Mouse (Mus musculus): ENCODE measurements around the gene Chd3. TPM values are rescaled to one million over a fixed set of nuclear protein-coding genes. Genes with fewer than 3 reads are reported as not detected.
A peak's percentile ranks its signal among the peaks of the same experiment; 100 is the strongest.

Gene Chd3
- total and polyA plus RNA-seq, 2 experiments from 2014 or later, result 74.7 to 381 TPM

- Histone ChIP-seq H3K9ac (no peak overlapping the region), H3K27me3 (ENCODE audit: insufficient read depth, low read length) (no peaks in the 10 kb centered on the region), H3K4me2 (ENCODE audit: low read depth) (no peak overlapping the region), H3K27ac (ENCODE audit: low read depth, low read length) (no peak overlapping the region), H3K4me1 (ENCODE audit: insufficient read depth) (no peaks in the 10 kb centered on the region), H3K9me3 (ENCODE audit: low read length) (no peaks in the 10 kb centered on the region), H3K36me3 (ENCODE audit: insufficient read depth) (no peaks in the 10 kb centered on the region), H3K4me3 (ENCODE audit: low read depth, low read length) (no peak overlapping the region)
- 78% methylated on average over 7 of the region's 7 CpGs for WGBS
- ATAC-seq (peak; percentile 38; the same call in 1 of the 2 replicates), DNase-seq (no peak)
- TF ChIP-seq CTCF (IDR thresholded peaks at IDR 0.05; ENCODE audit: low read depth), result peak; percentile 51; the same call in 1 of the 2 replicates
These were observed 17.6 kb upstream of the Chd3 start for GRCm38 (mm10) chr11:69386758-69387157.

DNA sequence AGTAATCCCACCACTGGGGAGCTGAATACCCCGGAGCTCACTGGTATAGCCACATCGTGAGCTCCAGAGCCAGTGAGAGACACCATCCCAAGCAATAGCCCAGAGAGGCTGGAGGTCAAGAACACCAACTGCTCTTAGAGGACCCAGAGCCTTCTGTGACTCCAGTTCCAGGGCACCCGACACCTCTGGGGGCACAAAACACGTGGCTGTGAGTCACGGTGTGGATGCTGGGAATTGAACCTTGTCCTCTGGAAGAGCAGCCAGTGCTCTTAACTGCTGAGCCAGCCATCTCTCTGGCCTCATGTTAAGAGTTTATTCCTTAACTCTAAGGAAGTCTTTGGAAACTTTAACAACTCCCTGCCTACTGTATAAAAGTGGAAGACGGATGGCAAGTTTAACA, 15.8 kb upstream of the Chd3 start:
- no peak for TF ChIP-seq CTCF (IDR thresholded peaks at IDR 0.05; ENCODE audit: low read depth)

GRCm38 (mm10) chr11:69382478-69383105, 13.4 kb upstream of the Chd3 start:
- H3K36me3 ChIP-seq (ENCODE audit: insufficient read depth), result no peaks in the 10 kb centered on the region
- H3K27me3 ChIP-seq (ENCODE audit: insufficient read depth, low read length), result no peaks in the 10 kb centered on the region
- no peak overlapping the region for H3K27ac ChIP-seq (ENCODE audit: low read depth, low read length)
- no peak overlapping the region for H3K9ac ChIP-seq
- H3K4me3 ChIP-seq (ENCODE audit: low read depth, low read length), result no peak overlapping the region
- no peak for ATAC-seq
- no peak for TF ChIP-seq CTCF (IDR thresholded peaks at IDR 0.05; ENCODE audit: low read depth)
- WGBS, result 54% methylated on average over 10 of the region's 10 CpGs
- H3K9me3 ChIP-seq (ENCODE audit: low read length), result no peaks in the 10 kb centered on the region
- no peak for DNase-seq
- no peaks in the 10 kb centered on the region for H3K4me1 ChIP-seq (ENCODE audit: insufficient read depth)
- H3K4me2 ChIP-seq (ENCODE audit: low read depth), result no peak overlapping the region

More for the DNA sequence above, 15.8 kb upstream of the Chd3 start:
- Histone ChIP-seq H3K4me2 (ENCODE audit: low read depth) (no peak overlapping the region), H3K4me3 (ENCODE audit: low read depth, low read length) (no peak overlapping the region), H3K9ac (no peak overlapping the region), H3K36me3 (ENCODE audit: insufficient read depth) (no peaks in the 10 kb centered on the region), H3K4me1 (ENCODE audit: insufficient read depth) (no peaks in the 10 kb centered on the region), H3K27ac (ENCODE audit: low read depth, low read length) (no peak overlapping the region), H3K27me3 (ENCODE audit: insufficient read depth, low read length) (no peaks in the 10 kb centered on the region), H3K9me3 (ENCODE audit: low read length) (no peaks in the 10 kb centered on the region)
- ATAC-seq (no peak), DNase-seq (no peak)
- 79% methylated on average over 6 of the region's 6 CpGs for WGBS

DNA sequence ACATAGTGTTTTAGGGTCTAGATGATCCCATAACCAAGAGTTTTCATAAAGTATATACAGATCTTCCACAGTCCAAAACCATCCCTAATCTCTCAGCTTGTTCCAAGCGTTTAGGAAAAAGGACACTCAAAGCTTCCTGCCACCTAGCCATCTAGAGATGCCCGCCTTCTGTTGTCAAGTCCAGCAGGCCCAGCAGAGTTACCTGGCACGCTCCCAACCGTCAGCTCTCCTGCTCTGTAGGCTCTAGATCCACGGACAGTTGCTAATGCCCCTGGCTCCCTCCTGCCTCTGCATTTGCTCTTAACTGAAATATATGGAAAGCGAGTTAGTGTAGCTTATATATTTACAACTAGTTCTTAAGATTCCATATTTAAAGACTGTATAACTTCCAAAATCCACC, 12.2 kb upstream of the Chd3 start:
- no peak for TF ChIP-seq CTCF (IDR thresholded peaks at IDR 0.05; ENCODE audit: low read depth)
- no peak for DNase-seq

DNA sequence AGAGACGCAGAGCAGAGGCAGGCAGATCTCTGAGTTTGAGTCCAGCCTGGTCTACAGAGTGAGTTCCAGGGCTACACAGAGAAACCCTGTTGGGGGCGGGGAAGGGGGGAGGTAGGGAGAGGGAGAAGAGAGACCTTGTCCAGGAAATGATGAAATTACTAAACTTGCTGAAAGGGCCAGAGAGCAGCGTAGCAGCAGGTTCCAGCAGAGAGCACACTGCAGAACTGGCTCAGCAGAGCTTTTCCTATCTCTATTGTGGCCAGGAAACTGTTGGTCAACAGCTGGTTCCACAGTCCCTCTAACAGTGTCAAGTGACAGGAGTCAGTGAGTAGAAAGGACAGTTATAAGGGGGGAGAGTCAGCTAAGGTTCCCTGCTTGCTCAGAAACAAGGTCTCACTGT, 10.4 kb upstream of the Chd3 start:
- no peak for ATAC-seq
- WGBS, result 89% methylated on average over 3 of the region's 3 CpGs
- no peak overlapping the region for H3K9ac ChIP-seq
- no peak for TF ChIP-seq CTCF (IDR thresholded peaks at IDR 0.05; ENCODE audit: low read depth)
- no peak overlapping the region for H3K4me3 ChIP-seq (ENCODE audit: low read depth, low read length)
- no peak overlapping the region for H3K4me2 ChIP-seq (ENCODE audit: low read depth)
- no peaks in the 10 kb centered on the region for H3K4me1 ChIP-seq (ENCODE audit: insufficient read depth)
- H3K36me3 ChIP-seq (ENCODE audit: insufficient read depth), result no peaks in the 10 kb centered on the region
- no peak for DNase-seq
- no peak overlapping the region for H3K27ac ChIP-seq (ENCODE audit: low read depth, low read length)
- H3K9me3 ChIP-seq (ENCODE audit: low read length), result no peaks in the 10 kb centered on the region
- H3K27me3 ChIP-seq (ENCODE audit: insufficient read depth, low read length), result no peaks in the 10 kb centered on the region

More for the DNA sequence above, 12.2 kb upstream of the Chd3 start:
- ATAC-seq, result no peak
- no peaks in the 10 kb centered on the region for H3K36me3 ChIP-seq (ENCODE audit: insufficient read depth)
- WGBS, result 66% methylated on average over 6 of the region's 6 CpGs
- no peak overlapping the region for H3K27ac ChIP-seq (ENCODE audit: low read depth, low read length)
- H3K4me2 ChIP-seq (ENCODE audit: low read depth), result no peak overlapping the region
- H3K9ac ChIP-seq, result no peak overlapping the region
- H3K27me3 ChIP-seq (ENCODE audit: insufficient read depth, low read length), result no peaks in the 10 kb centered on the region
- no peak overlapping the region for H3K4me3 ChIP-seq (ENCODE audit: low read depth, low read length)
- H3K4me1 ChIP-seq (ENCODE audit: insufficient read depth), result no peaks in the 10 kb centered on the region
- no peaks in the 10 kb centered on the region for H3K9me3 ChIP-seq (ENCODE audit: low read length)

GRCm38 (mm10) chr11:69377766-69378165, 8.6 kb upstream of the Chd3 start:
- H3K27ac ChIP-seq (ENCODE audit: low read depth, low read length), result no peak overlapping the region

DNA sequence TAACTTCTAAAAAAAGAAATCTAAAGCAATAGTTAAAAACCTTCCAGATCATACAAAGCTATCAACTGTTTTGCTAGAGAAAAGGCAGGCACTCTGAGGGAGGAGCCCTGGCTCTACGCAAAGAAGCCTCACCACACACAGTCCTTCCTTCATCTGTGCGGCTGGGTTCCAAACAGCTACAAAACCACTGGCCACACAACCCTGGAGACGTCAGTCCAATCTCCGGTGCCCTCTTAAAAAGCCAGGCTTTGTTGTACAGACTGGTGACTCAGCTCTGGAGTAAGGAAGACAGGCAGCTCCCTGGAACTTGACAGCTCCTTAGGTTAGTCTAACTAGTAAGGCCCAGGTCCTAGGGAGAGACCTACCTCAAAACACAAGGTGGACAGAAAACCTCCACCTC, 6.4 kb upstream of the Chd3 start:
- Histone ChIP-seq H3K4me1 (ENCODE audit: insufficient read depth) (peaks cover 19% of the 10 kb centered on the region), H3K27ac (ENCODE audit: low read depth, low read length) (no peak overlapping the region), H3K27me3 (ENCODE audit: insufficient read depth, low read length) (no peaks in the 10 kb centered on the region), H3K4me2 (ENCODE audit: low read depth) (no peak overlapping the region), H3K9me3 (ENCODE audit: low read length) (no peaks in the 10 kb centered on the region), H3K4me3 (ENCODE audit: low read depth, low read length) (no peak overlapping the region), H3K36me3 (ENCODE audit: insufficient read depth) (0 out of 2 replicates have a peak, but pooled peaks cover 4% of the 10 kb centered on the region), H3K9ac (no peak overlapping the region)
- ATAC-seq (no peak), DNase-seq (no peak)
- TF ChIP-seq CTCF (IDR thresholded peaks at IDR 0.05; ENCODE audit: low read depth), result no peak
- WGBS, result 89% methylated on average over 4 of the region's 4 CpGs

More at GRCm38 (mm10) chr11:69377766-69378165, 8.6 kb upstream of the Chd3 start:
- no peaks in the 10 kb centered on the region for H3K9me3 ChIP-seq (ENCODE audit: low read length)
- no peak overlapping the region for H3K4me3 ChIP-seq (ENCODE audit: low read depth, low read length)
- WGBS, result 73% methylated on average over 3 of the region's 3 CpGs
- H3K4me1 ChIP-seq (ENCODE audit: insufficient read depth), result no peaks in the 10 kb centered on the region
- no peak for ATAC-seq
- DNase-seq, result no peak
- H3K36me3 ChIP-seq (ENCODE audit: insufficient read depth), result 0 out of 2 replicates have a peak, but pooled peaks cover 4% of the 10 kb centered on the region
- H3K4me2 ChIP-seq (ENCODE audit: low read depth), result no peak overlapping the region
- TF ChIP-seq CTCF (IDR thresholded peaks at IDR 0.05; ENCODE audit: low read depth), result no peak
- no peaks in the 10 kb centered on the region for H3K27me3 ChIP-seq (ENCODE audit: insufficient read depth, low read length)
- no peak overlapping the region for H3K9ac ChIP-seq
